Mouse (Mus musculus) embryo, embryonic 11.5 days (tissue): Measurements from ENCODE around the gene Inpp5f.

Experiments
- DNase-seq: peaks from one replicate; pipeline ENCODE4 v3.0.0-alpha.2; 2012; ENCODE audit warnings: low read depth, low spot score

Inpp5f gene

DNA sequence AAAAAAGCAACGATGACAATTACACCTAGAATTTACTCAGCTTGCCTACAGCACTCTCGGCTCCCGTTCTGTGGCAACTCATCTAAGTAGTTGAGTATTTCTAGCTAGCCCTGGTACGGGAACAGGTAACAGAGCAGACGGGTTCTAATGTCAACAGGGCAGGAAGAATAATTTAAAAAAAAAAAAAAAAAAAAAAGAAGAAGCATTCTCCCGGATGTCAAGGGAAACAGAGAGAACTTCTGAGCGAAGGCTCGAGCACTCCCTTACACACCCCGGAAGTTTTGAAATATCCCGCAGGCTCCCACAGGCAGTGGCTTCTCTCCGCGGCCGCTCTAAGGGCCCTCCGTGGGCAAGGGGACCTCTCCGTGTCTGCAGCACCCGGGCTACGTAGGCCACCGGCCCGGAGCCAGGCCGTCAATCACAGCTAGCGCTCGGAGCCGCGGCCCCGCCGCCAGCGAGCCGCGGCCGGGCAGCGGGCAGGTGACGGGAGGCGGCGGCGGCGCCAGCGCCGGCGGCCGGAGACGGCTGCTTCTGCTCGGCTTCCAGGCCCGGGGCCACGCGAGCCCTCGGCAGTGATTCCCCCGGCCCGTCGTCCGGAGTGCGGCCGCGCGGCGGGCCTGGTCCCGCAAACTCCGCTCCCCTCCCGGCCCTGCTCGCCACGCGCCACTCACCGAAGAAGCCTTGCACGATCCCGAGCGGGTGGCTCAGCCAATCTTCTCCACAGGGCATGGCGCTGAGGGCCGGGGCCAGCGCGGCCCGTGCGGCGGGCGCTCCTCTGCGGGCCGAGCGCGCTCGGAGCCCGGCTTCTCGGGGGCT is 128.5 kb downstream of the Inpp5f start:
- no peak for DNase-seq

DNA sequence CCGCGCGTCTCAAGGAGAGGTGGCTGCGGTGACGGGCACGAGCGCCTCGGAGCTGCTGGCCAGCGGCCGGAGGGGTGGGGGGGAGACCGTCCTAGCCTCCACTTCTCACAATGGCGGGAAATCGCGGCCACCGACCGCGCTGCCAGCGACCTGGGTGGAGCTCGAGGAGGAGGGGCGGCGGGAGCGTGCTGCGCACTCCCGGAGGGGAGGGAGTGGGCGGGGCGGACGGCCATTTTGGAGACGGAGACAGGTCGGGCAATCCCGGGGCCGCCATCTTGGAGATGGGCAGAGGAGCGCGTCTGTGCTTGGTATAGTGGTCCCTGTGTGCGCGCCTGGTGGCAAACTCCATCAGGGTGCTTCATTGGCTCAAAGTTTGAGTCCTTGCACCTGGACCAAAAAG is 129.2 kb downstream of the Inpp5f start, which contains the start of gene Mcmbp:
TSS of gene Mcmbp (minus strand) at position 162 of the 400 bp plus-strand sequence.
- DNase-seq, result peak; percentile 92

DNA sequence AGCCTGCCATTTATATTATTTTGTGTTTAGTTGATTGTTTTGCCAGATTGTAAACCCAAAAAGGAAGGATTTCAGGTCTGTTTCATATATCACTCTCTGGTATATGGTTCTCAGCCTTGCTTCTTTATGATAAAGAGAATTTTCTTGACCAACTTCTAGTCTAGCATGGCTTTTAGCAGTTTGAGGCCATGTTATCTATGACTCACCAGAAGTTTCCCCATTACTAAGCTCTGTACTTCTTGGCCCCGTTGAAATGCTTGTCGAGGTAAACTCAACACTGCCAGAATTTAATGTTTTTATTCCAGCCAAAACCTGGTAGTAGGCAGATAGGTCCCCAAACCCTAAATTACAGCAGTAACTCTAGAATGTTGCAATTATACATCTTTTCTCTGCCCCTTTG is 132.8 kb downstream of the Inpp5f start:
- no peak for DNase-seq

DNA sequence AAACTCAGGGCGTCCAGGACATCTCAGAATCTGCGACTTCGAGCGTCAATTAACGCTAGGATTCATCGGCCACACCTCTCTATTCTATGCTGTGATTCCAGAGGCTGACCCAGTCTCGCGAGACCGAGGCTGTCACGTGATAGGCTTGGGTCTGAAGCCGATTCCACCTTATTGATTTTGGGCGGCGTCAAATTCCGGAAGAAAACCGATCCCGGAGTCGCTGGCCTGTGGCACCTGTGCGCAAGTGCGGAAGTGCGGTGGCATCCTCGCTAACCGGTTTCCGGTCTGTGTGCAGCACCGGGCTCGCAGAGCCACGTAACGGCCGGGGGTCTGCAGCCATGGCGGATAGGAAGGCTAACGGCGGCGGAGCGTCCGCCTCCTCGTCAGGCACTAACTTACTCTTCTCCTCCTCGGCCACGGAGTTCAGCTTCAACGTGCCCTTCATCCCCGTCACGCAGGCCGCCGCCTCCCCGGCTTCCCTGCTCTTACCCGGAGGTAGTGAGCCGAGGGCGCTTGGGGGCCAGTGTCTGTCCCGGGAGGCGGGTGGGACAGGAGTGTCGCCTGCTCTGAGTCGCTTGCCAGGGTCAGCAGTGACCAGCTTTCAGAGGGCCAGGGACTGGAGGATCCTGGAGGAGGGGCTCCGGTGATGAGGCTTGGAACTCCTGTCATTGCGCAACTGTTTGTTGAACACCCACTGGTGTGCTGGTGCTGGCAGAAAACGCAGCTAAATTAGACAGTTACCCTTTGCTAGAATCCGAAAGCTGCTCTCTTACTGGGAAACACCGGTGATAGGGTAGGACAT is 133.8 kb downstream of the Inpp5f start, which contains the start of gene Sec23ip:
TSS of gene Sec23ip (plus strand) at position 260 of the 802 bp plus-strand sequence.
- DNase-seq, result peak; percentile 98
